Mouse (Mus musculus): Measurements from ENCODE around the gene Dck.

GRCm38 (mm10) chr5:88764987-88765481, at the start of gene Dck:
- no peak for TF ChIP-seq CTCF (IDR thresholded peaks at IDR 0.05; ENCODE audit: extremely low read depth, insufficient read length, insufficient replicate concordance, low read depth, low read length)
- peak; percentile 73 for TF ChIP-seq POLR2A (IDR thresholded peaks at IDR 0.05; ENCODE audit: low read depth, low read length)
